Mouse (Mus musculus) embryonic facial prominence, embryonic 14.5 days (tissue): ENCODE data around the gene Nr6a1. TPM values are rescaled to one million over a fixed set of nuclear protein-coding genes. Genes with fewer than 3 reads are reported as not detected.

ENCODE experiments used
- ATAC-seq: fragments of 200-750 bp; cut with Nextera tagmentation; 2 replicates; pipeline ENCODE4 v1.8.0; 2017; ENCODE audit warnings: low read depth, moderate number of reproducible peaks, moderate TSS enrichment
- DNase-seq: peaks from one replicate; pipeline ENCODE4 v3.0.0-alpha.2; 2015; ENCODE audit warnings: low spot score
- H3K27ac ChIP-seq: fragments of 300-500 bp; sonication (generic); replicated peaks from 2 replicates; pipeline ENCODE4 v1.5.1; 2014; ENCODE audit warnings: low read depth, mild to moderate bottlenecking, low read length, moderate library complexity
- H3K27me3 ChIP-seq: fragments of 300-500 bp; sonication (generic); replicated peaks from 2 replicates; pipeline ENCODE4 v1.6.1; 2014; ENCODE audit warnings: low read length; ENCODE audit not compliant: control insufficient read depth, insufficient read depth
- H3K36me3 ChIP-seq: fragments of 300-500 bp; sonication (generic); 2 replicates; pipeline ENCODE4 v1.6.1; 2014; ENCODE audit warnings: low read length, mixed read lengths; ENCODE audit not compliant: control insufficient read depth, insufficient read depth
- H3K4me1 ChIP-seq: fragments of 300-500 bp; sonication (generic); 2 replicates; pipeline ENCODE4 v1.6.1; 2014; ENCODE audit warnings: antibody characterized with exemption, low read length; ENCODE audit not compliant: control insufficient read depth, insufficient read depth
- H3K4me2 ChIP-seq: fragments of 300-500 bp; sonication (generic); 2 replicates; pipeline ENCODE4 v1.6.1; 2014; ENCODE audit warnings: low read depth, mild to moderate bottlenecking, low read length, moderate library complexity, mixed read lengths
- H3K4me3 ChIP-seq: fragments of 300-500 bp; sonication (generic); 2 replicates; pipeline ENCODE4 v1.5.1; 2014; ENCODE audit warnings: low read depth, mild to moderate bottlenecking, low read length
- H3K9ac ChIP-seq: fragments of 300-500 bp; sonication (generic); 2 replicates; pipeline ENCODE4 v1.6.1; 2014; ENCODE audit warnings: low read depth, mild to moderate bottlenecking, low read length, moderate library complexity, mixed read lengths
- H3K9me3 ChIP-seq: fragments of 300-500 bp; sonication (generic); 2 replicates; pipeline ENCODE4 v1.6.1; 2016; ENCODE audit warnings: low read length; ENCODE audit not compliant: control insufficient read depth
- WGBS: fragments of 180-500 bp; shearing (Covaris S2); extraction: QIAGEN DNeasy Blood & Tissue Kit; methylation state at CpG from one replicate; pipeline ENCODE4 v1.1.7; 2014; 5-methylcytosine and 5-hydroxymethylcytosine counted together
- polyA plus RNA-seq: library from polyadenylated mRNA; unstranded; fragments of >200 nt; fragmentation: Nextera tagmentation; extraction: Ambion mirVana; gene quantifications from 2 replicates; pipeline ENCODE4 v1.2.1, GENCODE M21; 2014

Nr6a1 gene
- polyA plus RNA-seq, 1 experiment from 2014 or later, result 1.7 TPM

DNA sequence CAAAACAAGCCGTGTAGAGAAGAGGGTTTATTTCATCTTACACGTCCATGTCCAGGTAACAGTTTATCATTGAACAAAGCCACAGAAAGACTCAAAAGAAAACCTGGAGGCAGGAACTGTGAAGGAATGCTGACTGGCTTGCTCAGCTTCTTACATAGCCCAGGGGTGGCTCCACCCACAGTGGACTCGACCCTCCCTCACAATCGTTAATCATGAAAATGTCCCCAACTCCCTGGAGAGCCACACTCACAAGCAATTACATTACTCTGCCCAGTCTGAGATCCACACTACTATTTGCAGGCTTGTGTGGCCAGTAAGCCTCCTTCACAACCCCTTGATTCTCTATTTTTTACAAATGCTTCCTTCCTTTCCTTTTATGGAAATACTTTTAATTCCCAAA is 36.7 kb upstream of the Nr6a1 start:
- H3K4me1 ChIP-seq, result no peaks in the 10 kb centered on the region
- H3K9ac ChIP-seq, result no peak overlapping the region
- no peak overlapping the region for H3K4me3 ChIP-seq
- no peaks in the 10 kb centered on the region for H3K36me3 ChIP-seq
- H3K27me3 ChIP-seq, result no peaks in the 10 kb centered on the region
- 0 out of 2 replicates have a peak, but pooled peaks cover 1% of the 10 kb centered on the region for H3K9me3 ChIP-seq
- WGBS, result 20% methylated on average over 4 of the region's 4 CpGs
- H3K4me2 ChIP-seq, result no peak overlapping the region
- DNase-seq (peak; percentile 46), ATAC-seq (peak; percentile 41; the same call in 1 of the 2 replicates)
- no peak overlapping the region for H3K27ac ChIP-seq

DNA sequence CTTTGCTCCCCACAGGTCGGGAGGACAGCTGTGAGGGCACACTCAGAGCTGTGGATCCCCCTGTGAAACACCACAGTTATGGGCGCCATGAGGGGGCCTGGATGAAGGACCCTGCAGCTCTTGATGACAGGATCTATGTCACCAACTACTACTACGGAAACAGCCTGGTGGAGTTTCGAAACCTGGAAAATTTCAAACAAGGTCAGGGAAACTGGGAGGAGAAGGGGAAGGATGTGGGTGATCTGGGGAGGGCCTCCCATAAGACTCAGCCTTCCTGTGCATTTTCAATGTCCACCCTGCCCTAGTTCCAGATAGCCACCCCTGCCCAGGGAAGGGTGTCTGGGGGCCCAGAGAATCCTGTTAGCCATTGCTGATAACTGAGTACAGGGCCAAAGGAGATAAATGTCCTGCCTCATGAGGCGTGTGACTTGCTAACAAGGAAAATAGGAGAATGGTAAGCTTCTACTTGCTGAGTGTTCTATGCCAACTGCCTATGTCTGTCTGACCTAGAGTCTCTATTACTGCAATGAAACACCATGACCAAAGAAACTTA is 30.3 kb upstream of the Nr6a1 start:
- no peak overlapping the region for H3K9ac ChIP-seq
- no peaks in the 10 kb centered on the region for H3K9me3 ChIP-seq
- H3K27ac ChIP-seq, result no peak overlapping the region
- no peaks in the 10 kb centered on the region for H3K36me3 ChIP-seq
- H3K27me3 ChIP-seq, result no peaks in the 10 kb centered on the region
- ATAC-seq (no peak), DNase-seq (no peak)
- H3K4me3 ChIP-seq, result no peak overlapping the region
- 89% methylated on average over 5 of the region's 5 CpGs for WGBS
- no peak overlapping the region for H3K4me2 ChIP-seq
- no peaks in the 10 kb centered on the region for H3K4me1 ChIP-seq

DNA sequence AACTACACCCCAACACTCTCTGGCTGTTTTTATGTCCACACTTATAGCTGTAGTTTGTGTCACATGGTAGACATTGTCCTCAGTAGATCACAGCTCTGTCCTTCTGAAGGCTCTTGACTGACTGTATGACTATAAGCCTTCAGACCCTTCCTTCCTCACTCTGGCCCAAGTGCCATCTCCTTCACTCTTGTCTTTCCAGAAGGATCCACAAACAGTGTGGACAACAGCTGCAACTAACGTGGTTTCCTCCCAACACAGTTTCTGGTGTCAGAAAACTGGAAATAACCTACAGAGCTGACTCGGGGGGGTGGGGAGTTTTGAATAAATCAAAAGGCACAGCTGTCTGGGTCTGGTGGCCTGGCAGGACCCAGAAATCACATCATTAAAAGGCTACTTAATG is 28.6 kb upstream of the Nr6a1 start:
- H3K27ac ChIP-seq, result no peak overlapping the region
- whole genome bisulfite sequencing, result 54% methylated on average over 2 of the region's 2 CpGs
- H3K9ac ChIP-seq, result no peak overlapping the region
- no peaks in the 10 kb centered on the region for H3K27me3 ChIP-seq
- no peaks in the 10 kb centered on the region for H3K4me1 ChIP-seq
- no peaks in the 10 kb centered on the region for H3K36me3 ChIP-seq
- no peak for ATAC-seq
- H3K4me3 ChIP-seq, result no peak overlapping the region
- H3K4me2 ChIP-seq, result no peak overlapping the region
- no peak for DNase-seq
- H3K9me3 ChIP-seq, result no peaks in the 10 kb centered on the region

DNA sequence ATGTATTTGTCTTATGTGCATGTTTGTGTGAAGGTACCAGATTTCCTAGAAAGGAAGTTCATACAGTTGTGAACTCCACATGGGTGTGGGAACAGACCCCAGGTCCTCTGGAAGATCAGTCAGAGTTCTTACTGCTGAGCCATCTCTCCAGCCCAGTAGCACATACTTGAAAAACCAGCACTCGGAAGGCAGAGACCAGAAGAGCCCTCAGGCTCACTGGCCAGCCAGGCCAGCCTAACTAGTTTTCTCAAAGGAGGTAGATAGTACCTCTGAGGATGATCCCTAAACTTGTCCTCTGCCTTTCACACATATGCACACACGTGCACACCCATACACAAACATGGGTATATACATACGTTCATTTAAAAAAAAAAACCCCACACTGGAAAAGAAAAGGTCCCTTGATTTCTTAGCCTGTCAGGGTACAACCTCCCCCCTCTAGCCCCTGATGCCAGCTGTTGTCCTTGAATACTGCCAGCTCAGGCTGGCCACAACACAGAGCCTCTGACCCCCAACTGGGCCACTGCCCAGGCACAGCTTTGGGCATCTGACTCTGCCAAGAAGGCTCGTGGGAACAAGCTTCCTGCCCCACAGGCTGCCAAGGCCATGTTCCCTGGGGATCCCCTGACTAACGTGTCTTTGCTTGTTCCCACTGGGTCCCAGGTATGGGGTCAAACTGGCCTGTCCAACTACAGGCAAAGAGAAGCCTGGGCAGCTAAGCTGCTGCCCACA is 25.8 kb upstream of the Nr6a1 start:
- H3K4me1 ChIP-seq, result no peaks in the 10 kb centered on the region
- 61% methylated on average over 5 of the region's 5 CpGs for WGBS
- H3K27me3 ChIP-seq, result no peaks in the 10 kb centered on the region
- ATAC-seq (no peak), DNase-seq (no peak)
- H3K4me3 ChIP-seq, result no peak overlapping the region
- H3K36me3 ChIP-seq, result no peaks in the 10 kb centered on the region
- no peak overlapping the region for H3K4me2 ChIP-seq
- H3K27ac ChIP-seq, result no peak overlapping the region
- H3K9ac ChIP-seq, result no peak overlapping the region
- no peaks in the 10 kb centered on the region for H3K9me3 ChIP-seq

DNA sequence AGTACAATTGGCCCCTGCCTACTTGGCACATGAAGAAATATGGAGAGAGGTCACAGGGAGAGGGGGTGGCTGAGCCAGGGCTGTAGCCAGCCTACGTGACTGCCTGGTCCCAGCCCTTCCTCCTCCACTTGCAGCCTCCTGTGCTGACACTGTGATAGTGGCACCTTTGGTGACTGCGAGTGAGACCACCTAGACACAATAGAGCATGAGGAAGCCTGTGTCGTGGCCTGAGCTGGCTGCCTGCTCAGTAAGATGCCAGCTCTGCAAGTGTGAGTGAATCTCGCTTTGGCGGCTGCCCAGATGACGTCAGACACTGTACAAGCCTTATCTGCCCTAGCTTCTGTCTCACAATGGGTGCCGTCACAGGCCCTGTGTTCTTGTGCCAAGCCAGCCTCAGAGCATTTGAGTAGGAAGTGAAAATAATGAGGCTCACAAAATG is 22.8 kb upstream of the Nr6a1 start:
- Histone ChIP-seq H3K4me3 (no peak overlapping the region), H3K4me1 (no peaks in the 10 kb centered on the region), H3K9ac (no peak overlapping the region), H3K9me3 (no peaks in the 10 kb centered on the region), H3K27me3 (no peaks in the 10 kb centered on the region), H3K36me3 (no peaks in the 10 kb centered on the region), H3K4me2 (no peak overlapping the region), H3K27ac (no peak overlapping the region)
- peak; percentile 75 for DNase-seq
- peak; percentile 50; the same call in 1 of the 2 replicates for ATAC-seq
- WGBS, result 67% methylated on average over 7 of the region's 7 CpGs

DNA sequence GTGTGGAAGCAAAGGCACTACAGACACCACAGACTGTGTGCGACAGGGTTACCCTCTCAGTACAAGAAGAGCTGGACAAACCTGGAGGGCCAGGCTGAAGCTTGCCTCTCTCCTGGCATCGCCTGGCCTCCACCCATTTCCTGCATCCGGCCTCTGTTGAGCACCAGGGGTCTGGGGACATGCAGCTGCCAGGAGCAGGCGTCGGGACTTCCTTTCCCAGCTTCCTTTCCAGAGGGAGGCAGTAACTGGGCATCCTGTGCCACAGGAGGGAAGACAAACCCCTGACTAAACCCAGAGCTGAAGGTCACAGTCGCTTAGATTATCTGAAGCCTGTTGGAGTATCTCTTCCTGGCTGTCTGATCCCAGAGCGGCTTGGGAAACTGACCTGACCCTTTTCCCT is 20.1 kb upstream of the Nr6a1 start:
- H3K4me3 ChIP-seq, result no peak overlapping the region
- no peaks in the 10 kb centered on the region for H3K27me3 ChIP-seq
- no peaks in the 10 kb centered on the region for H3K4me1 ChIP-seq
- 62% methylated on average over 6 of the region's 7 CpGs for WGBS
- no peaks in the 10 kb centered on the region for H3K9me3 ChIP-seq
- no peak overlapping the region for H3K9ac ChIP-seq
- H3K27ac ChIP-seq, result 0 out of 2 replicates have a peak overlapping the region, but pooled peaks have one; percentile 28
- ATAC-seq, result no peak
- no peak overlapping the region for H3K4me2 ChIP-seq
- no peak for DNase-seq
- H3K36me3 ChIP-seq, result no peaks in the 10 kb centered on the region

DNA sequence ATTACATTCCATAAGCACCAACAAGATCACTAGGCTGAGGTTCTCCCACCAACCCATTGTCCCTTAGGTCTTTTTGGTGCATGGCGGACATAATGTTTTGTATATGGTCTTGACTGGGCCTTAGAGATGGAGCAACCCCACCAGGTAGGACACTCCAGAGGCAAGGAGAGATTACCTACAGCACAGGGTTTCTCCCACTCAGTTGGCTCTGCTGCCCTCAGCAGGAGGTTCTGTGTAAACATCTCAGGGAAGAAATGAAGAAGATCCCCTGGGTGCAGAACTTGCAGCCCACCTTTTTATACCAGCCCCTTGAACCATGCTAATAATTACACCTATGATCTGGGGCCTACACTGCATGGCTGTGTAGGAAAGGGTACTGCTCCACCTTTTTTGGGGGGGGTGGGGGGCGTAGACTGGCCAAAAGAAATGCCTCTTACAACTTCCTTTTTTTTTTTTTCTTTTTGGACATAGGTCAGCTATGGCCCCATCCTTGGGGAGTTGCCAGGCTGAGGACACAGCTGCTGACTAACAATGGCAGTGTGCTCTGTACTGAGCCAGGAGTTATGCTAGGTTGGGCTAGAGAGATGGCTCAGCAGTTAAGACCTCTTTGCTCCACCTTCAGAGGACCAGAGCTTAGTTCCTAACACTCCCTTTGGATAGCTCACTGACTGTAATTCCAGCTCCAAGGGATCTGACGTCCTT is 17.1 kb upstream of the Nr6a1 start:
- DNase-seq (no peak), ATAC-seq (no peak; the same call in 1 of the 2 replicates)
- Histone ChIP-seq H3K9ac (no peak overlapping the region), H3K4me3 (no peak overlapping the region), H3K4me1 (no peaks in the 10 kb centered on the region), H3K27ac (no peak overlapping the region), H3K36me3 (no peaks in the 10 kb centered on the region), H3K4me2 (no peak overlapping the region), H3K9me3 (no peaks in the 10 kb centered on the region), H3K27me3 (no peaks in the 10 kb centered on the region)
- WGBS, result 50% methylated on average over 3 of the region's 3 CpGs

DNA sequence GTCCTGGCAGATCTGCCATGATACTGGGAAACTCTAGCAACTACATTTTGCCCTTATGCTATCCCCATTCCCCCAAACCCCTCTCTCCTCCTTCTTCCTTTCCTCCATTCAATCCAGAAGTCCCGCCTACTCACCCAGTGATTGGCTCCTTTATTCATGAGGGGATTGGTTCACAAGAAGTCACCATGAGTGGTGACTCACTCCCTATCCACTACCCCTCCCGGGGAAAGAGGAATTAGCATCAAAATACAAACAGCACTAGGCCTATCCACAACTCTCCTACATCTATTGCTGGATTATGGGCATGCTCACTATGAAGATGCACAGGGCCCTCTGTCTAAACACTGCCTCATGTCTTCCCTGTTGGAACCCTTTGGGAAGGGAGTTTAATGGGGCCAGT is 16.5 kb upstream of the Nr6a1 start:
- no peak for DNase-seq
- H3K9me3 ChIP-seq, result no peaks in the 10 kb centered on the region
- H3K36me3 ChIP-seq, result no peaks in the 10 kb centered on the region
- ATAC-seq, result no peak
- WGBS, result 68% methylated on average over 2 of the region's 2 CpGs
- no peaks in the 10 kb centered on the region for H3K4me1 ChIP-seq
- H3K9ac ChIP-seq, result no peak overlapping the region
- H3K4me3 ChIP-seq, result no peak overlapping the region
- H3K27me3 ChIP-seq, result no peaks in the 10 kb centered on the region
- H3K27ac ChIP-seq, result no peak overlapping the region
- H3K4me2 ChIP-seq, result no peak overlapping the region
